Mouse (Mus musculus): ENCODE data around the gene Farp2. TPM values are rescaled to one million over a fixed set of nuclear protein-coding genes. Genes with fewer than 3 reads are reported as not detected.
"Not testable (repeated sequence)": the region's sequence is repeated elsewhere in the genome, so short reads cannot be mapped to it uniquely, and the experiment has no call there.

The Farp2 gene
- total RNA-seq, 1 experiment = 2.8 TPM

GRCm38 (mm10) chr1:93495312-93495711, 16.6 kb upstream of the Farp2 start:
- Histone ChIP-seq H3K9me3 (ENCODE audit: control insufficient read depth, insufficient read depth, low read depth, low read length) (no peaks in the 10 kb centered on the region), H3K4me3 (ENCODE audit: insufficient read depth in 1 of 2, low read depth in 1 of 2, low read length in 2 of 2, poor library complexity in 1 of 2, severe bottlenecking in 1 of 2) (no peak overlapping the region), H3K4me1 (ENCODE audit: control insufficient read depth in 2 of 2, insufficient read depth in 2 of 2, low read length in 2 of 2, poor library complexity in 1 of 2) (no peaks in the 10 kb centered on the region), H3K9ac (ENCODE audit: insufficient read depth, low read depth, low read length, poor library complexity, severe bottlenecking) (no peak overlapping the region), H3K36me3 (ENCODE audit: control insufficient read depth, insufficient read depth, low read length, poor library complexity, severe bottlenecking) (peaks cover 13% of the 10 kb centered on the region), H3K27ac (ENCODE audit: insufficient read depth, low read depth, low read length, poor library complexity, severe bottlenecking) (no peak overlapping the region)
- in situ Hi-C loops (cut with MboI; ENCODE audit: low sequenced_read_pairs in 2 of 2, unreplicated experiment in 2 of 2) = no loop called here
- TF ChIP-seq MAFK (IDR thresholded peaks at IDR 0.05; ENCODE audit: insufficient read depth, low read depth, low read length) = no peak
- no peak for TF ChIP-seq ZNF384 (IDR thresholded peaks at IDR 0.05; ENCODE audit: low read depth, low read length)
- no peak for TF ChIP-seq CHD2 (IDR thresholded peaks at IDR 0.05; ENCODE audit: low read depth, low read length)
- TF ChIP-seq ZC3H11A (IDR thresholded peaks at IDR 0.05; ENCODE audit: borderline replicate concordance, low read depth, low read length) = no peak
- TF ChIP-seq HCFC1 (IDR thresholded peaks at IDR 0.05; ENCODE audit: borderline replicate concordance, insufficient read depth, low read length) = no peak
- DNase-seq (ENCODE audit: low read depth, low spot score) = no peak

- Histone ChIP-seq H3K4me3 (ENCODE audit: insufficient read depth in 1 of 2, low read depth in 1 of 2, low read length in 2 of 2, poor library complexity in 1 of 2, severe bottlenecking in 1 of 2) (no peak overlapping the region), H3K4me1 (ENCODE audit: control insufficient read depth in 2 of 2, insufficient read depth in 2 of 2, low read length in 2 of 2, poor library complexity in 1 of 2) (peaks cover 0 to 2% of the 10 kb centered on the region in 2 experiments; a peak in 1 of 4 replicates), H3K27ac (ENCODE audit: insufficient read depth, low read depth, low read length, poor library complexity, severe bottlenecking) (no peak overlapping the region), H3K9ac (ENCODE audit: insufficient read depth, low read depth, low read length, poor library complexity, severe bottlenecking) (no peak overlapping the region), H3K36me3 (ENCODE audit: control insufficient read depth, insufficient read depth, low read length, poor library complexity, severe bottlenecking) (peaks cover 21% of the 10 kb centered on the region), H3K9me3 (ENCODE audit: control insufficient read depth, insufficient read depth, low read depth, low read length) (no peaks in the 10 kb centered on the region)
- DNase-seq (ENCODE audit: low read depth, low spot score) = peak; percentile 12
- TF ChIP-seq HCFC1 (IDR thresholded peaks at IDR 0.05; ENCODE audit: borderline replicate concordance, insufficient read depth, low read length) (no peak), ZC3H11A (IDR thresholded peaks at IDR 0.05; ENCODE audit: borderline replicate concordance, low read depth, low read length) (no peak), ZNF384 (IDR thresholded peaks at IDR 0.05; ENCODE audit: low read depth, low read length) (no peak), MAFK (IDR thresholded peaks at IDR 0.05; ENCODE audit: insufficient read depth, low read depth, low read length) (no peak), CHD2 (IDR thresholded peaks at IDR 0.05; ENCODE audit: low read depth, low read length) (no peak)
- in situ Hi-C loops (cut with MboI; ENCODE audit: low sequenced_read_pairs in 2 of 2, unreplicated experiment in 2 of 2) = no loop called here
Observed at GRCm38 (mm10) chr1:93506944-93507676, 4.8 kb upstream of the Farp2 start.

GRCm38 (mm10) chr1:93508576-93508975, 3.3 kb upstream of the Farp2 start:
- H3K4me1 ChIP-seq (ENCODE audit: control insufficient read depth in 2 of 2, insufficient read depth in 2 of 2, low read length in 2 of 2, poor library complexity in 1 of 2); H3K27ac ChIP-seq (ENCODE audit: insufficient read depth, low read depth, low read length, poor library complexity, severe bottlenecking); H3K9ac ChIP-seq (ENCODE audit: insufficient read depth, low read depth, low read length, poor library complexity, severe bottlenecking); H3K4me3 ChIP-seq (ENCODE audit: insufficient read depth in 1 of 2, low read depth in 1 of 2, low read length in 2 of 2, poor library complexity in 1 of 2, severe bottlenecking in 1 of 2); H3K9me3 ChIP-seq (ENCODE audit: control insufficient read depth, insufficient read depth, low read depth, low read length); in situ Hi-C loops (cut with MboI; ENCODE audit: low sequenced_read_pairs in 2 of 2, unreplicated experiment in 2 of 2); DNase-seq (ENCODE audit: low read depth, low spot score): not testable (repeated sequence)
- H3K36me3 ChIP-seq (ENCODE audit: control insufficient read depth, insufficient read depth, low read length, poor library complexity, severe bottlenecking) = peaks cover 17% of the 10 kb centered on the region

GRCm38 (mm10) chr1:93512351-93512690, 442 bp downstream of the Farp2 start:
- TF ChIP-seq CHD2 (IDR thresholded peaks at IDR 0.05; ENCODE audit: low read depth, low read length) (no peak), ZNF384 (IDR thresholded peaks at IDR 0.05; ENCODE audit: low read depth, low read length) (no peak), MAFK (IDR thresholded peaks at IDR 0.05; ENCODE audit: insufficient read depth, low read depth, low read length) (no peak), ZC3H11A (IDR thresholded peaks at IDR 0.05; ENCODE audit: borderline replicate concordance, low read depth, low read length) (no peak), HCFC1 (IDR thresholded peaks at IDR 0.05; ENCODE audit: borderline replicate concordance, insufficient read depth, low read length) (no peak)
- in situ Hi-C loops (cut with MboI; ENCODE audit: low sequenced_read_pairs in 2 of 2, unreplicated experiment in 2 of 2) = no loop called here
- peak overlapping the region; percentile 84 for H3K9ac ChIP-seq (ENCODE audit: insufficient read depth, low read depth, low read length, poor library complexity, severe bottlenecking)
- 0 out of 4 replicates have a peak, but pooled peaks cover 0 to 2% of the 10 kb centered on the region in 2 experiments for H3K4me1 ChIP-seq (ENCODE audit: control insufficient read depth in 2 of 2, insufficient read depth in 2 of 2, low read length in 2 of 2, poor library complexity in 1 of 2)
- H3K36me3 ChIP-seq (ENCODE audit: control insufficient read depth, insufficient read depth, low read length, poor library complexity, severe bottlenecking) = peaks cover 8% of the 10 kb centered on the region
- H3K4me3 ChIP-seq (ENCODE audit: insufficient read depth in 1 of 2, low read depth in 1 of 2, low read length in 2 of 2, poor library complexity in 1 of 2, severe bottlenecking in 1 of 2) = peak overlapping the region; percentile 75 to 96
- H3K27ac ChIP-seq (ENCODE audit: insufficient read depth, low read depth, low read length, poor library complexity, severe bottlenecking) = peak overlapping the region; percentile 44; the same call in 1 of the 2 replicates
- H3K9me3 ChIP-seq (ENCODE audit: control insufficient read depth, insufficient read depth, low read depth, low read length) = no peaks in the 10 kb centered on the region
- no peak for DNase-seq (ENCODE audit: low read depth, low spot score)

- in situ Hi-C loops (cut with MboI; ENCODE audit: low sequenced_read_pairs in 2 of 2, unreplicated experiment in 2 of 2) = no loop called here
- Histone ChIP-seq H3K36me3 (ENCODE audit: control insufficient read depth, insufficient read depth, low read length, poor library complexity, severe bottlenecking) (peaks cover 5% of the 10 kb centered on the region), H3K27ac (ENCODE audit: insufficient read depth, low read depth, low read length, poor library complexity, severe bottlenecking) (no peak overlapping the region), H3K9me3 (ENCODE audit: control insufficient read depth, insufficient read depth, low read depth, low read length) (no peaks in the 10 kb centered on the region), H3K4me3 (ENCODE audit: insufficient read depth in 1 of 2, low read depth in 1 of 2, low read length in 2 of 2, poor library complexity in 1 of 2, severe bottlenecking in 1 of 2) (no peak overlapping the region), H3K9ac (ENCODE audit: insufficient read depth, low read depth, low read length, poor library complexity, severe bottlenecking) (no peak overlapping the region), H3K4me1 (ENCODE audit: control insufficient read depth in 2 of 2, insufficient read depth in 2 of 2, low read length in 2 of 2, poor library complexity in 1 of 2) (0 out of 4 replicates have a peak, but pooled peaks cover 0 to 2% of the 10 kb centered on the region in 2 experiments)
- DNase-seq (ENCODE audit: low read depth, low spot score) = no peak
- no peak for TF ChIP-seq CHD2 (IDR thresholded peaks at IDR 0.05; ENCODE audit: low read depth, low read length)
- TF ChIP-seq HCFC1 (IDR thresholded peaks at IDR 0.05; ENCODE audit: borderline replicate concordance, insufficient read depth, low read length) = no peak
- no peak for TF ChIP-seq MAFK (IDR thresholded peaks at IDR 0.05; ENCODE audit: insufficient read depth, low read depth, low read length)
- TF ChIP-seq ZC3H11A (IDR thresholded peaks at IDR 0.05; ENCODE audit: borderline replicate concordance, low read depth, low read length) = no peak
Observed at GRCm38 (mm10) chr1:93513221-93513620, 1.3 kb downstream of the Farp2 start.

Data from ES-E14 (cell line).